Mouse (Mus musculus): ENCODE results near the gene Hvcn1. TPM values are rescaled to one million over a fixed set of nuclear protein-coding genes. Genes with fewer than 3 reads are reported as not detected.
"Not testable (repeated sequence)": the region's sequence is repeated elsewhere in the genome, so short reads cannot be mapped to it uniquely, and the experiment has no call there.

Hvcn1 gene
- polyA plus RNA-seq, 1 experiment from 2014 or later = 1.4 TPM

DNA sequence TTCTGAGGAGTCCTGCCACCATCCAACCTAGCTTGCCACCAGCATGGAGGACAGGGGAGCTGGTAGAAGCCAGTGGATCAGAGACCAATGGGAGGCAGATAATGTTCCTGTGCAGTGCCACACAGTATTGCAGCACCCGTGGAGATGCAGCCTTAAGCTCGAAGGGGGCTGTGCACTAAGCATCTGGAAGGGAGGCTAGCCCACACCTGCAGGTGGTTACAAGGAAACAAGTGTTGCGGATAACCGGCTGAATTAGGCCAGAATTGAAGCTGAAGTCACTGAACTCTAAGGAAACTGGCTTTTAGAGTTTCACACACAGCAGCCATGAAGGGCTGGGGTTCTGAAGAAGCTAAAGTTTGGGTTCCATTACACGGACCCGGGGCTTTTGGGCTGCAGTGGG lies 2.3 kb downstream of the Hvcn1 start:
- H3K4me3 ChIP-seq (replicated peaks) = no peak overlapping the region
- H3K9ac ChIP-seq = no peak overlapping the region
- H3K4me2 ChIP-seq = no peak overlapping the region
- H3K27ac ChIP-seq = no peak overlapping the region
- no peaks in the 10 kb centered on the region for H3K27me3 ChIP-seq
- ATAC-seq (ENCODE audit: low read depth) (no peak), DNase-seq (no peak)
- H3K9me3 ChIP-seq (replicated peaks) = no peaks in the 10 kb centered on the region
- no peaks in the 10 kb centered on the region for H3K36me3 ChIP-seq
- peaks cover 13% of the 10 kb centered on the region for H3K4me1 ChIP-seq (replicated peaks)
- 55% methylated on average over 6 of the region's 6 CpGs for WGBS (ENCODE audit: insufficient replicate concordance)

DNA sequence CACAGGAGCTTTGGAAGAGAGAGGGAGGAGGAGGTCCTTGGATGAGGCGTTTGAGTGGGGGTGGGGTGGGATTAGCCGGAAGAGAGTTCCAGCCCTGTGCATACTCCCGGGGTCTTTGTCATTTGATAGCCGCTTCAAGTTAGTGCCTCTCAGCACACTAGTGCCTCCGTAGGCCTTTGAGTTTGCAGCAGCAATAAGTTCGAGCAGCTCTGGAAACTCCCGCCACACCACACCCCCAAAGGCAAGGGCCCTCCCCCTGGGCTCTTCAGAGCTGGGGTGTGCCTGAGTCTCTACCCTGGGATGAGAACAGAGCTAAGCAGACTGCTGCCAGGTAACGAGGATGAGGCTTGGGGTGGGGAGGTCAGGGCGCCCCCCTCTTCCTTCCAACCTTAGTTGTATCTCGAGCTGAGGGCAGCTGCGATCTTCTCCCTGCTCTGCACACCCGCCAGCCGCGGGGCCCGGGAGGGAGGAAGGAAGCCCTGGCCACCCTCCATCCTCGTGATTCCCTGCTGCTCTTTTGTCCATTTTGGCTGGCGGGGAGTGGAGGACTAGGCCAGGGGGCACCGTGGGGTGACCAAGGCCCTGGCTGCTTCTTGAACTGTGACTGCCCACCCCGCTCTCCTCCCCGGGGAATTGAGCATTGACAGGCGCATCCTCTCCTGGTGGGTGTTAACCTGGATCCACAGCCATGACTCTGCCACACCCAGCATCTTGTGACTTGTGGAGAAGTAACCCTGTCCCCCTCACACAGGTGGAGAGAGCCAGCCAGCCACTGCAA lies 3.2 kb downstream of the Hvcn1 start:
- H3K27ac ChIP-seq = no peak overlapping the region
- DNase-seq (no peak), ATAC-seq (ENCODE audit: low read depth) (0 out of 2 replicates have a peak, but pooled peaks have one; percentile 12)
- H3K4me3 ChIP-seq (replicated peaks) = peak overlapping the region; percentile 34
- H3K4me1 ChIP-seq (replicated peaks) = peaks cover 13% of the 10 kb centered on the region
- H3K36me3 ChIP-seq = no peaks in the 10 kb centered on the region
- H3K4me2 ChIP-seq = peak overlapping the region; percentile 45
- H3K9ac ChIP-seq = no peak overlapping the region
- no peaks in the 10 kb centered on the region for H3K9me3 ChIP-seq (replicated peaks)
- WGBS (ENCODE audit: insufficient replicate concordance) = 14% methylated on average over 21 of the region's 21 CpGs
- H3K27me3 ChIP-seq = no peaks in the 10 kb centered on the region

DNA sequence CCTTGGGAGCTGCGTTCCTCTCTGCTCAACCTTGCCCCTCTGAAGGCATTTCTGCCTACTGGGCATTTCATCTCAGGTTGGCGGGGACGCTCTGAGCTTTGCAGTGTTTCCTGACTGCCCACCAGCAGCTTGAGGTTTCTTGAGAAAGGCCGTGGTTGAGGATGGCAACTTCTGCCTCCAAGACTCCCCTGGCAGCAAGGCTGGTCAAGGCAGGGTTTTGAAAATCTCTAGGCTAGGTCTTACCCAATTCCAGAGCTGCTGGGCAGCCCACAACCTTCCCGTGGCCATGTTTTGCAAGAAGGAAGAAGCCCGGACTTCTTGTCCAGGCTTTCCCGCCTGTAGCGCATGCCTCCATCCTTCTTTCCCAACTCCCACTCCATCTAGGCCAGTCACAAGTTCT lies 4.3 kb downstream of the Hvcn1 start:
- H3K27me3 ChIP-seq = no peaks in the 10 kb centered on the region
- H3K9ac ChIP-seq = no peak overlapping the region
- 71% methylated on average over 8 of the region's 8 CpGs for WGBS (ENCODE audit: insufficient replicate concordance)
- no peak for DNase-seq
- no peak overlapping the region for H3K4me3 ChIP-seq (replicated peaks)
- no peak for ATAC-seq (ENCODE audit: low read depth)
- peaks cover 13% of the 10 kb centered on the region for H3K4me1 ChIP-seq (replicated peaks)
- no peak overlapping the region for H3K27ac ChIP-seq
- H3K9me3 ChIP-seq (replicated peaks) = no peaks in the 10 kb centered on the region
- H3K4me2 ChIP-seq = no peak overlapping the region
- H3K36me3 ChIP-seq = no peaks in the 10 kb centered on the region

DNA sequence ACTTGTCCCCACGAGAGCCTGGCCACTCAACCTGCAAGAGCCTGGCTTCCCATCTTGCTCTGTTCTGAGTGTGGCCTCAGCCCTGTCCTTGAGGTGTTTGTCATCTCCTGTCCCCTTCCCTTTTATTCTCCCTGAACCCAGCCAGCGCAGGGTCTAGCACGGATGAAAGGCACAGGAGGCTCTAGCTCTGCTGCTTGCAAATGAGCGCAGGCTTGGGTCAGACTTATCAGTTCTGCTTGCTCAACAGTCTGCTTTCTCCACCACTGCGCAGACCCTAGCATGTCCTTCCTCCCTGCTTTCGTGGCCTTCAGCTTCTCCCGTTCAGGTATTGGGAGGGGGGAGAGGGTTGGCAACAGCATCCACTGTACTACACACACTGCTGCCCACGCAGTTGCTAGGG lies 5.5 kb downstream of the Hvcn1 start:
- H3K27ac ChIP-seq = no peak overlapping the region
- no peak overlapping the region for H3K9ac ChIP-seq
- H3K27me3 ChIP-seq = no peaks in the 10 kb centered on the region
- DNase-seq (no peak), ATAC-seq (ENCODE audit: low read depth) (no peak)
- H3K4me1 ChIP-seq (replicated peaks) = peaks cover 13% of the 10 kb centered on the region
- 56% methylated on average over 8 of the region's 8 CpGs for WGBS (ENCODE audit: insufficient replicate concordance)
- H3K4me3 ChIP-seq (replicated peaks) = no peak overlapping the region
- no peaks in the 10 kb centered on the region for H3K9me3 ChIP-seq (replicated peaks)
- H3K4me2 ChIP-seq = no peak overlapping the region
- no peaks in the 10 kb centered on the region for H3K36me3 ChIP-seq

DNA sequence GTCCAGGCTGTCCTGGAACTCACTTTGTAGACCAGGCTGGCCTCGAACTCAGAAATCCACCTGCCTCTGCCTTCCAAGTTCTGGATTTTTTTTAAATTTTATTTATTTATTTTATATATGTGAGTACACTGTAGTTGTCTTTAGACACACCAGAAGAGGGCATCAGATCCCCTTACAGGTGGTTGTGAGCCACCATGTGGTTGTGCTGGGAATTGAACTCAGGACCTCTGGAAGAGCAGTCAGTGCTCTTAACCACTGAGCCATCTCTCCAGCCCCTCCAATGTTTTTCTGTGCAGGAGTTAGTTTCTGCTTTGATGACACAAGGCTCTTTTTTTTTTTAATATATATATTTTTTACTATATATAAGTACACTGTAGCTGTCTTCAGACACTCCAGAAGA lies 6.2 kb downstream of the Hvcn1 start:
- H3K27me3 ChIP-seq; H3K9ac ChIP-seq; H3K27ac ChIP-seq; H3K4me3 ChIP-seq (replicated peaks); ATAC-seq (ENCODE audit: low read depth); H3K4me2 ChIP-seq; H3K36me3 ChIP-seq; DNase-seq; H3K9me3 ChIP-seq (replicated peaks): not testable (repeated sequence)
- peaks cover 13% of the 10 kb centered on the region for H3K4me1 ChIP-seq (replicated peaks)
- 65% methylated on average over 1 of the region's 1 CpGs for WGBS (ENCODE audit: insufficient replicate concordance)

DNA sequence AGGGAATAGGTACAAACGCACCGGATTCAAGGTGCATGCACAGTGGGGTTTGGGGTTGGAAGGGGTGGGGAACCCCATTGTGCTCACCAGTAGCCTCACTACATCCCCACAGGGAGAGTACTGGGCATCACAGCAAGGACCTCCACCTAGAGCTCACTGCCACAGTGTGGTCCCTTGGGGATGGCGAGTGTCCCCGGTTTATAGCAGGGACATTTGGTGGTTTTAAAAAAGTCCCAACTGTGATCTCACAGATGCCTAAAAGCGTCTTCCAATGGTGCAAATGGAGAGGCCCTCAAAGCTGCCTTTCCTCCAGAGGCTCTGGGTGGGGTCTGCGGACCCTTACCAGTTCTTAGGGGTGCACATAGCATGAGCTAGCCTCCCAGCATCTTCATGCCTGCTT lies 7.3 kb downstream of the Hvcn1 start:
- Histone ChIP-seq H3K4me3 (replicated peaks) (no peak overlapping the region), H3K4me2 (no peak overlapping the region), H3K9ac (no peak overlapping the region), H3K27me3 (no peaks in the 10 kb centered on the region), H3K36me3 (no peaks in the 10 kb centered on the region), H3K4me1 (replicated peaks) (peaks cover 12% of the 10 kb centered on the region), H3K27ac (no peak overlapping the region), H3K9me3 (replicated peaks) (no peaks in the 10 kb centered on the region)
- 74% methylated on average over 6 of the region's 6 CpGs for WGBS (ENCODE audit: insufficient replicate concordance)
- DNase-seq (no peak), ATAC-seq (ENCODE audit: low read depth) (no peak)

DNA sequence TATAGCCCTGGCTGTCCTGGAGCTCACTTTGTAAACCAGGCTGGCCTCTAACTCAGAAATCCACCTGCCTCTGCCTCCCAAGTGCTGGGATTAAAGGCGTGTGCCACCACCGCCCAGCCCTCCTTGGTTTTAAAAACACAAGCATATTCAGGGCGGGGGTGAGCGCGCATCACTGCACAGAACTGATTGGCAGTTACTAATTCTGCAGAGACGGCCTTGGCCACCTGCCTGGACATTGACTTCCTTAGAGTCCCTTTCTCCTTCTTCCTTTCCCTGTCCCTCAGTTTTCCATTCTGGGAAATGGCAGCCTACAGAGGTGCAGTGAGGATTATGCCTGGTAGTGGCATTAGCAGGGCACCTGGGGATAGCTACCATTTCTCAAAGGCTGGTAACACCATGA lies 11.0 kb downstream of the Hvcn1 start:
- ATAC-seq (ENCODE audit: low read depth) (no peak), DNase-seq (no peak)
- no peak overlapping the region for H3K27ac ChIP-seq
- H3K4me3 ChIP-seq (replicated peaks) = no peak overlapping the region
- H3K9me3 ChIP-seq (replicated peaks) = no peaks in the 10 kb centered on the region
- no peaks in the 10 kb centered on the region for H3K27me3 ChIP-seq
- H3K9ac ChIP-seq = no peak overlapping the region
- no peaks in the 10 kb centered on the region for H3K36me3 ChIP-seq
- H3K4me2 ChIP-seq = no peak overlapping the region
- peaks cover 13% of the 10 kb centered on the region for H3K4me1 ChIP-seq (replicated peaks)
- 74% methylated on average over 6 of the region's 6 CpGs for WGBS (ENCODE audit: insufficient replicate concordance)

DNA sequence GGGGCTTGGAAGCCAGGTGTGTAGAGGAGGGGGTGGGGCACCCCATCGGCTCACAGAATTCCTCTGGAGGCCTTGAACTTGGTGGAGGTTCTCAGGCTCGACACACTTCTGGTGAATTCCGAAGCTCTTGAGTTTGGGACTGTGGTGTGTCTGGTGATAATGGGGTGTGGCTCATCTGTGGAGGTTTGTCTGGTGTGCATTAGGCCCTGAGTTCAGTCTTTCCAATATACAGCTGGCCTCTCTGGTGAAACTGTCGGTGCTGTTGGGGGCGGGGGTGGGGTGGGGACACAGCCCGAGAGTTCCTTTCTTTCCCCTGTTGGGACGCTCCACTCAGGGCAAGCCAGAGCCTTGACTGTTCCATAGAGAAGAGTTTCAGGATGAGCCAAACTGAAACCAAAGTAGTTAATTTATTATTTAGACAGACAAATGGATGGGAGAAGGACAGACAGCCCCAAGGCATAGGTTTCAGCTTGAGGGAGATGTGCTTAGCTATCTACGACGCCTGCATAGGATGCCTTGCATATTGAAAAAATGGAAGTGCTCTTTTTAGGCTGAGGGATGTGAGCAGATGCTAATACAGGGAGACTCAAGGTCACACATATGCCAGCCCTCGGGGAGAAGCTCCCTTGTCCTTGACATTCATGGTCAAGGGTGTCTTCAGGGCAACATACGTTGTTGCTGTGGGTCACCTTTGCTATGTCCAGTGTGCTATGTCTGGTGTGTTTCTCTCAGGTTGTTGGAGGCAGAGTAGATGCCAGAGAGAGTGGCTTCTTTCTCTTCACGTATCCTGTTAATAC lies 11.7 kb downstream of the Hvcn1 start:
- Histone ChIP-seq H3K27ac (no peak overlapping the region), H3K36me3 (no peaks in the 10 kb centered on the region), H3K4me3 (replicated peaks) (no peak overlapping the region), H3K9me3 (replicated peaks) (no peaks in the 10 kb centered on the region), H3K4me1 (replicated peaks) (peaks cover 13% of the 10 kb centered on the region), H3K4me2 (no peak overlapping the region), H3K27me3 (no peaks in the 10 kb centered on the region), H3K9ac (no peak overlapping the region)
- ATAC-seq (ENCODE audit: low read depth) = no peak
- 64% methylated on average over 12 of the region's 12 CpGs for WGBS (ENCODE audit: insufficient replicate concordance)
- DNase-seq = no peak

DNA sequence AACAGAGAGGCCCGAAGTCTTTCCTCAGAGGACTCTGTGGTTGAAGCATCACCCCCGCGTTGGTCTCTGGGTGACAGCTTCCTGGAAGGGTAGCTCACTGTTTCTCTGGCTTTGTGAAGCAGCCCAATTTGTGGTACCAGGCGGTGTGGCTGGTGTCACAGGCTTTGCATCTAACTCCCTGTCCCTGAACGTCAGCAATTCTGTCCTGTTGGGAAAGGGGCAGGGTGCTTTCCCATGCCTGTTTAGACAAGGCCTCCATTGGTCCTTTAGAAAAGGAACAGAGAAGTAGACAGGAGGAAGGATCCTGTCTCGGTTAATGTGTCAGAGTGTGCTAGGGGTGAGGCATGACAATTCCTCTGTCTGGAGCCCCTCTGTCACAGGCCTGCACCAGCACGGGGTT lies 12.3 kb downstream of the Hvcn1 start:
- no peak overlapping the region for H3K4me3 ChIP-seq (replicated peaks)
- ATAC-seq (ENCODE audit: low read depth) = no peak

DNA sequence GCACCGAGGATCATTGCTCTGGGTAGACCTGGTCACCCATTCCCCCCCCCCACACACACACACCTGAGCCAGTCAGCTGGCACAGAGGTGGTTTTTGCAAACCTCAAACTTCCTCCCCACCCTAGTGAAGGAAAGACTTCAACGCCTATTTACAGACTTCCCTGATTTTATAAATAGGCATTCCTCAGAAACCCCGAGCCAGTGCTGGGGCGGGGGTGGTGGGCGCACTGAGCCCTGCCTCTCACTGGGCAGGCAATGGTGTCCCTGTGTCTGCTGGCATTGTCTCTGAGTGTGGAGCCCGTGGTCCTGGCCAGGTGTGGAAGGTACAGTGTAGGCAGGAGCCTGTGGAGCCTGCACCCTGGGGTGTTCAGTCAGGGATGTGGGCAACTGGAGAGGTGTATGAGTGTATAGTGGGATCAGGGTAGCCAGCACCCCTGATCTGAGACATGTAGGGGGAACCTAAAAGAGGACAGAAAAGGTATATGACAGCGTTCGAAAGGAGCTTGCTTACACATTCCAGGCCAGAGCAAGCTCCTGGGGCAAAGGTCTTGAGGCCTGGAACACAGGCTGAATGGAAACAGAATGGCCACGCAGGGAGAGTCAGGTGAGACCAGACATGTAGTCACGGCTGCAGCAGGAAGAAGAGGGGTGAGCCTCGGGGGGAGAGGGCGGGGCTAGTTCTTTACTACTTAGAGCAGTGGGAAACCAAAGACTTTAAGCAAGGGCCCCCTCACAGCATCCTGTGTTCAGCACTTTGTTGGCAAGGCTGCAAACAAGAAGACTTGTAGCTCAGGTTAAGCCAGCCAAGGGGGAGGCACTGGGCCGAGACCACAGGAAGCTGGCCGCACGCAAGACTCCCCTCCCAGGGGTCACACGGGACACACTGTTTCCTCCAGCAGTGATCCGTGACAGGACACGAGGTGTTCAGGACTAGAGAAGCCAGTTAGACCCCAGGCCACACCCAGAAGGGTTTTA lies 13.3 kb downstream of the Hvcn1 start:
- Histone ChIP-seq H3K4me2 (no peak overlapping the region), H3K9ac (no peak overlapping the region), H3K9me3 (replicated peaks) (no peaks in the 10 kb centered on the region), H3K4me3 (replicated peaks) (no peak overlapping the region), H3K4me1 (replicated peaks) (peaks cover 13% of the 10 kb centered on the region), H3K27ac (no peak overlapping the region), H3K36me3 (no peaks in the 10 kb centered on the region), H3K27me3 (no peaks in the 10 kb centered on the region)
- 31% methylated on average over 18 of the region's 18 CpGs for WGBS (ENCODE audit: insufficient replicate concordance)
- ATAC-seq (ENCODE audit: low read depth) = no peak; the same call in 1 of the 2 replicates
- no peak for DNase-seq

More for the DNA sequence above, 12.3 kb downstream of the Hvcn1 start:
- Histone ChIP-seq H3K9me3 (replicated peaks) (no peaks in the 10 kb centered on the region), H3K4me1 (replicated peaks) (peaks cover 13% of the 10 kb centered on the region), H3K36me3 (no peaks in the 10 kb centered on the region), H3K27ac (no peak overlapping the region), H3K4me2 (no peak overlapping the region), H3K9ac (no peak overlapping the region), H3K27me3 (no peaks in the 10 kb centered on the region)
- no peak for DNase-seq
- whole genome bisulfite sequencing (ENCODE audit: insufficient replicate concordance) = 35% methylated on average over 7 of the region's 7 CpGs

DNA sequence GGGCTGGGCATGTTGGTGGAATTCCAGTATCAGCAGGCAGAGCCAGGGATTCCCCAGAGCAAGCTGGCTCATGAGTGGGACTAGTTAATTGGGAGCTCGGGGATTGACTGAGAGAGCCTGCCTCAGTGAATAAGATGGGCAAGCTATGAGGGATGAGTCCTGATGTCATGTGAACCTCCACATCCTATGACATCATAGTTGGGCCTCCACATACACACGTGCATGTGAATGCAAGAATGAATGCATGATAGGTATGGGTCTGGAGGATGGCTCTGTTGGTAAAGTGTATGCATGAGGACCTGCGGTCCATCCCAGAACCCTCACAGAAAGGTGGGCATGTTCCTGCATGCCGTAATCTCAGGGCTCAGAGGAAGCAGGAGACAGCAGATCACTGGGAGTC lies 14.5 kb downstream of the Hvcn1 start:
- Histone ChIP-seq H3K9me3 (replicated peaks) (no peaks in the 10 kb centered on the region), H3K4me3 (replicated peaks) (no peak overlapping the region), H3K9ac (no peak overlapping the region), H3K27me3 (no peaks in the 10 kb centered on the region), H3K36me3 (no peaks in the 10 kb centered on the region), H3K4me2 (no peak overlapping the region), H3K4me1 (replicated peaks) (peaks cover 13% of the 10 kb centered on the region), H3K27ac (no peak overlapping the region)
- 63% methylated on average over 4 of the region's 4 CpGs for WGBS (ENCODE audit: insufficient replicate concordance)
- DNase-seq = no peak
- ATAC-seq (ENCODE audit: low read depth) = no peak

Data from liver, embryonic 13.5 days (tissue).